ENCODE assay signal across 8 mouse cellular contexts in genomic region chr9:109932361-109932755, GRCm38 (mm10). TPM values are rescaled to one million over a fixed set of nuclear protein-coding genes. Genes with fewer than 3 reads are reported as not detected.
A peak's percentile ranks its signal among the peaks of the same experiment; 100 is the strongest.
DNase-seq lines count a peak whose midpoint lies in the region; ATAC-seq and TF ChIP-seq lines count a peak whose summit lies in the region.

No protein-coding gene starts in this region.

- peaks cover 4% of the 10 kb centered on the region; the same call in 1 of the 2 replicates for H3K79me2 ChIP-seq in heart, adult 2 months (replicated peaks; ENCODE audit: control insufficient read depth, insufficient read depth, low read length)

- H3K27me3 ChIP-seq in heart, adult 2 months (ENCODE audit: control insufficient read depth, insufficient read depth, low read length): no peaks in the 10 kb centered on the region
- no peaks in the 10 kb centered on the region for H3K27me3 ChIP-seq in ES-Bruce4 (ENCODE audit: control insufficient read depth, insufficient read depth, low read length, poor library complexity, severe bottlenecking)
- H3K27me3 ChIP-seq in embryonic facial prominence, embryonic 14.5 days (replicated peaks; ENCODE audit: control insufficient read depth, insufficient read depth, low read length): no peaks in the 10 kb centered on the region
- no peaks in the 10 kb centered on the region for H3K27me3 ChIP-seq in limb, embryonic 11.5 days (ENCODE audit: control insufficient read depth, insufficient read depth, low read length)
- H3K27me3 ChIP-seq in midbrain, embryonic 10.5 days (ENCODE audit: low read depth, poor library complexity, severe bottlenecking): no peaks in the 10 kb centered on the region

- TF ChIP-seq POLR2A in heart, adult 2 months (IDR thresholded peaks at IDR 0.05; ENCODE audit: insufficient read depth, low read depth, low read length): no peak
- TF ChIP-seq POLR2A in ES-Bruce4 (IDR thresholded peaks at IDR 0.05; ENCODE audit: insufficient read depth, low read length): no peak

- no peaks in the 10 kb centered on the region for H3K9me3 ChIP-seq in ES-Bruce4 (replicated peaks; ENCODE audit: control insufficient read depth, insufficient read depth, low read length, poor library complexity, severe bottlenecking)
- no peaks in the 10 kb centered on the region for H3K9me3 ChIP-seq in embryonic facial prominence, embryonic 14.5 days (ENCODE audit: control insufficient read depth, low read length)
- H3K9me3 ChIP-seq in limb, embryonic 11.5 days (ENCODE audit: control insufficient read depth, low read length): no peaks in the 10 kb centered on the region
- no peaks in the 10 kb centered on the region for H3K9me3 ChIP-seq in midbrain, embryonic 10.5 days (replicated peaks)

- intact Hi-C loops in heart, adult 2 months (cut with DNase I): loop anchor here (2.0 to 5.0 kb wide), 2 partner anchors 52 to 140 kb away; no protein-coding TSS in a partner anchor
- intact Hi-C loops in heart, postnatal 14 days (cut with DNase I): loop anchor here (1.0 to 5.0 kb wide), 2 partner anchors 37 to 45 kb away; no protein-coding TSS in a partner anchor

- no peak for TF ChIP-seq CTCF in heart, adult 2 months (IDR thresholded peaks at IDR 0.05)
- TF ChIP-seq CTCF in ES-Bruce4 (IDR thresholded peaks at IDR 0.05; ENCODE audit: low read depth, low read length): no peak

- H3K9ac ChIP-seq in heart, adult 2 months (ENCODE audit: low read depth, low read length): peak overlapping the region; percentile 97
- H3K9ac ChIP-seq in ES-Bruce4 (ENCODE audit: low read depth, poor library complexity, severe bottlenecking): peak overlapping the region; percentile 91
- H3K9ac ChIP-seq in embryonic facial prominence, embryonic 14.5 days (ENCODE audit: low read depth, low read length): peak overlapping the region; percentile 84
- peak overlapping the region; percentile 74 for H3K9ac ChIP-seq in limb, embryonic 11.5 days (ENCODE audit: low read length)

- H3K36me3 ChIP-seq in heart, adult 2 months (ENCODE audit: control insufficient read depth, insufficient read depth, low read length): peaks cover 8% of the 10 kb centered on the region
- no peaks in the 10 kb centered on the region for H3K36me3 ChIP-seq in ES-Bruce4 (ENCODE audit: control insufficient read depth, insufficient read depth, low read length, poor library complexity, severe bottlenecking)
- H3K36me3 ChIP-seq in embryonic facial prominence, embryonic 14.5 days (ENCODE audit: control insufficient read depth, insufficient read depth, low read length): no peaks in the 10 kb centered on the region
- H3K36me3 ChIP-seq in limb, embryonic 11.5 days (ENCODE audit: control insufficient read depth, insufficient read depth, low read length): no peaks in the 10 kb centered on the region
- no peaks in the 10 kb centered on the region for H3K36me3 ChIP-seq in midbrain, embryonic 10.5 days

- H3K4me1 ChIP-seq in heart, adult 2 months (ENCODE audit: control insufficient read depth, insufficient read depth, low read length): peaks cover 12% of the 10 kb centered on the region
- no peaks in the 10 kb centered on the region for H3K4me1 ChIP-seq in ES-Bruce4 (ENCODE audit: control insufficient read depth, insufficient read depth, low read length)
- H3K4me1 ChIP-seq in embryonic facial prominence, embryonic 14.5 days (ENCODE audit: control insufficient read depth, insufficient read depth, low read length): peaks cover 7% of the 10 kb centered on the region; the same call in 1 of the 2 replicates
- peaks cover 5% of the 10 kb centered on the region; the same call in 1 of the 2 replicates for H3K4me1 ChIP-seq in limb, embryonic 11.5 days (ENCODE audit: control insufficient read depth, insufficient read depth, low read length)
- H3K4me1 ChIP-seq in midbrain, embryonic 10.5 days: peaks cover 19% of the 10 kb centered on the region

- H3K4me3 ChIP-seq in heart, adult 2 months: peak overlapping the region; percentile 89
- peak overlapping the region; percentile 90 for H3K4me3 ChIP-seq in ES-Bruce4 (ENCODE audit: low read depth, low read length)
- H3K4me3 ChIP-seq in embryonic facial prominence, embryonic 14.5 days (ENCODE audit: low read depth, low read length): peak overlapping the region; percentile 82
- peak overlapping the region; percentile 73 for H3K4me3 ChIP-seq in limb, embryonic 11.5 days (ENCODE audit: low read depth, low read length)
- peak overlapping the region; percentile 72 for H3K4me3 ChIP-seq in midbrain, embryonic 10.5 days

- TF ChIP-seq EP300 in heart, adult 2 months (IDR thresholded peaks at IDR 0.05; ENCODE audit: insufficient read depth, low read depth, low read length): no peak
- no peak for TF ChIP-seq EP300 in ES-Bruce4 (IDR thresholded peaks at IDR 0.05; ENCODE audit: insufficient read depth, low read depth, low read length)

- peak overlapping the region; percentile 73 for H3K4me2 ChIP-seq in embryonic facial prominence, embryonic 14.5 days (ENCODE audit: low read depth, low read length)
- H3K4me2 ChIP-seq in limb, embryonic 11.5 days (ENCODE audit: low read depth, severe bottlenecking): peak overlapping the region; percentile 88

- H3K27ac ChIP-seq in heart, adult 2 months: peak overlapping the region; percentile 96
- H3K27ac ChIP-seq in ES-Bruce4 (ENCODE audit: insufficient read depth, low read length): peak overlapping the region; percentile 5; the same call in 1 of the 2 replicates
- peak overlapping the region; percentile 95 for H3K27ac ChIP-seq in embryonic facial prominence, embryonic 14.5 days (replicated peaks; ENCODE audit: low read depth, low read length)
- H3K27ac ChIP-seq in limb, embryonic 11.5 days (replicated peaks; ENCODE audit: low read depth, low read length): peak overlapping the region; percentile 88
- peak overlapping the region; percentile 96 for H3K27ac ChIP-seq in midbrain, embryonic 10.5 days (replicated peaks)

- DNase-seq in heart, adult 2 months: no peak
- no peak for DNase-seq in heart, adult 9 months (ENCODE audit: low spot score in 2 of 2)
- peak; percentile 46 for DNase-seq in embryonic facial prominence, embryonic 14.5 days (ENCODE audit: low spot score)
- DNase-seq in heart, postnatal 14 days: peak; percentile 47 to 50
- DNase-seq in limb, embryonic 11.5 days (ENCODE audit: low spot score): no peak
- no peak for DNase-seq in midbrain, embryonic 10.5 days (ENCODE audit: low spot score)
- DNase-seq in cerebellum, postnatal 4 days (ENCODE audit: low spot score in 2 of 2): no peak

- ATAC-seq in embryonic facial prominence, embryonic 14.5 days (ENCODE audit: low read depth): no peak
- no peak for ATAC-seq in limb, embryonic 11.5 days (ENCODE audit: insufficient number of reproducible peaks, low FRiP score, low TSS enrichment, low read depth)

- WGBS in heart, adult 2 months: under 1% methylated on average over 20 of the region's 20 CpGs
- WGBS in embryonic facial prominence, embryonic 14.5 days: 0% methylated on average over 19 of the region's 20 CpGs
- WGBS in limb, embryonic 11.5 days: 0% methylated on average over 20 of the region's 20 CpGs
- WGBS in midbrain, embryonic 10.5 days: 1% methylated on average over 20 of the region's 20 CpGs

RNA-seq across cellular contexts. Expression of gene Map4, which starts 1.1 kb away (rescaled TPM):
- total RNA-seq in heart, adult 2 months (2021): 100 to 1,000 TPM; 279 to 331 TPM
- polyA plus RNA-seq in heart, adult 2 months (2012; rRNA removed): 172 and 183 TPM in 2 replicates
- 161 and 185 TPM in 2 replicates for polyA plus RNA-seq in ES-Bruce4 (2011; ENCODE audit: insufficient read depth, insufficient read length, low read depth, missing spikeins)
- polyA plus RNA-seq in embryonic facial prominence, embryonic 14.5 days (2014; fragmentation: Nextera tagmentation; extraction: Ambion mirVana): 101 and 112 TPM in 2 replicates
- total RNA-seq in heart, postnatal 14 days (2021): 100 to 1,000 TPM; 252 to 276 TPM
- polyA plus RNA-seq in limb, embryonic 11.5 days (2014; fragmentation: Nextera tagmentation; extraction: Ambion mirVana): 38.5 and 43.6 TPM in 2 replicates
- 69.3 and 84.1 TPM in 2 replicates for polyA plus RNA-seq in midbrain, embryonic 10.5 days (2016; fragmentation: Nextera tagmentation; extraction: Ambion mirVana)

RNA-seq across cellular contexts. Expression of gene Cdc25a, which starts 57.0 kb away (rescaled TPM):
- 1 to 10 TPM; 4.4 to 4.9 TPM for total RNA-seq in heart, adult 2 months (2021)
- polyA plus RNA-seq in heart, adult 2 months (2012; rRNA removed): 2.1 and 2.8 TPM in 2 replicates
- polyA plus RNA-seq in ES-Bruce4 (2011; ENCODE audit: insufficient read depth, insufficient read length, low read depth, missing spikeins): 74.3 and 75.6 TPM in 2 replicates
- 24.5 and 28.4 TPM in 2 replicates for polyA plus RNA-seq in embryonic facial prominence, embryonic 14.5 days (2014; fragmentation: Nextera tagmentation; extraction: Ambion mirVana)
- total RNA-seq in heart, postnatal 14 days (2021): 1 to 10 TPM; 5.7 to 6.1 TPM
- 42.8 and 50.2 TPM in 2 replicates for polyA plus RNA-seq in limb, embryonic 11.5 days (2014; fragmentation: Nextera tagmentation; extraction: Ambion mirVana)
- polyA plus RNA-seq in midbrain, embryonic 10.5 days (2016; fragmentation: Nextera tagmentation; extraction: Ambion mirVana): 38.7 and 39.5 TPM in 2 replicates

Comparison
In these comparisons a context has a peak if more than half of its experiments do, and no peak if none do; other contexts are left out.
1. DNase-seq: peak in embryonic facial prominence, embryonic 14.5 days (single experiment) and heart, postnatal 14 days (2 of 2); none in heart, adult 2 months (0 of 2), heart, adult 9 months (0 of 2), limb, embryonic 11.5 days (single experiment), midbrain, embryonic 10.5 days (single experiment) and cerebellum, postnatal 4 days (0 of 2).
2. H3K27ac ChIP-seq: peak in every context shown above with its lines; median percentile 96 in heart, adult 2 months; 96 in midbrain, embryonic 10.5 days; 95 in embryonic facial prominence, embryonic 14.5 days; 88 in limb, embryonic 11.5 days; 5 in ES-Bruce4.
3. Peak in every context shown above with its lines, with median percentiles within 50 percentile points of each other: H3K4me3 ChIP-seq and H3K9ac ChIP-seq.